Mouse (Mus musculus): ENCODE results near the gene Samd4. TPM values are rescaled to one million over a fixed set of nuclear protein-coding genes. Genes with fewer than 3 reads are reported as not detected.

Samd4 gene
- polyA plus RNA-seq, 1 experiment from 2014 or later, result 17.9 TPM

- peaks cover 64% of the 10 kb centered on the region for H3K4me1 ChIP-seq (replicated peaks)
- ATAC-seq (ENCODE audit: insufficient number of reproducible peaks, low FRiP score), result peak; percentile 63
- H3K36me3 ChIP-seq, result peaks cover 26% of the 10 kb centered on the region
- no peaks in the 10 kb centered on the region for H3K9me3 ChIP-seq (replicated peaks)
- peak overlapping the region; percentile 66 for H3K4me2 ChIP-seq
- H3K27me3 ChIP-seq (replicated peaks), result no peaks in the 10 kb centered on the region
- H3K4me3 ChIP-seq, result peak overlapping the region; percentile 25; the same call in 1 of the 2 replicates
- peak overlapping the region; percentile 90 for H3K27ac ChIP-seq (ENCODE audit: poor library complexity, severe bottlenecking)
- peak overlapping the region; percentile 69 for H3K9ac ChIP-seq
- WGBS, result 3% methylated on average over 16 of the region's 16 CpGs
Observed at GRCm38 (mm10) chr14:47086743-47087142, 204.1 kb downstream of the Samd4 start.

GRCm38 (mm10) chr14:47087182-47087581, 204.5 kb downstream of the Samd4 start:
- ATAC-seq (ENCODE audit: insufficient number of reproducible peaks, low FRiP score), result 0 out of 2 replicates have a peak, but pooled peaks have one; percentile 31
- WGBS, result 27% methylated on average over 5 of the region's 5 CpGs
- Histone ChIP-seq H3K9me3 (replicated peaks) (no peaks in the 10 kb centered on the region), H3K27me3 (replicated peaks) (no peaks in the 10 kb centered on the region), H3K4me2 (peak overlapping the region; percentile 66), H3K9ac (peak overlapping the region; percentile 69), H3K27ac (ENCODE audit: poor library complexity, severe bottlenecking) (peak overlapping the region; percentile 90), H3K4me1 (replicated peaks) (peaks cover 64% of the 10 kb centered on the region), H3K36me3 (peaks cover 28% of the 10 kb centered on the region), H3K4me3 (no peak overlapping the region)

GRCm38 (mm10) chr14:47087669-47088250, 205.1 kb downstream of the Samd4 start:
- H3K27me3 ChIP-seq (replicated peaks), result no peaks in the 10 kb centered on the region
- H3K4me3 ChIP-seq, result no peak overlapping the region
- peak overlapping the region; percentile 37 for H3K9ac ChIP-seq
- WGBS, result 53% methylated on average over 12 of the region's 12 CpGs
- H3K4me2 ChIP-seq, result no peak overlapping the region
- peaks cover 63% of the 10 kb centered on the region for H3K4me1 ChIP-seq (replicated peaks)
- peak overlapping the region; percentile 90 for H3K27ac ChIP-seq (ENCODE audit: poor library complexity, severe bottlenecking)
- ATAC-seq (ENCODE audit: insufficient number of reproducible peaks, low FRiP score), result no peak
- H3K9me3 ChIP-seq (replicated peaks), result no peaks in the 10 kb centered on the region
- peaks cover 32% of the 10 kb centered on the region for H3K36me3 ChIP-seq

- Histone ChIP-seq H3K9me3 (replicated peaks) (no peaks in the 10 kb centered on the region), H3K27ac (ENCODE audit: poor library complexity, severe bottlenecking) (peak overlapping the region; percentile 90), H3K27me3 (replicated peaks) (no peaks in the 10 kb centered on the region), H3K4me2 (no peak overlapping the region), H3K9ac (peak overlapping the region; percentile 37), H3K4me1 (replicated peaks) (peaks cover 57% of the 10 kb centered on the region), H3K36me3 (peaks cover 38% of the 10 kb centered on the region), H3K4me3 (no peak overlapping the region)
- 6% methylated on average over 1 of the region's 1 CpGs for WGBS
- ATAC-seq (ENCODE audit: insufficient number of reproducible peaks, low FRiP score), result no peak
Observed at GRCm38 (mm10) chr14:47088339-47088738, 205.7 kb downstream of the Samd4 start.

GRCm38 (mm10) chr14:47089153-47089552, 206.5 kb downstream of the Samd4 start:
- peak overlapping the region; percentile 27; the same call in 1 of the 2 replicates for H3K9ac ChIP-seq
- no peaks in the 10 kb centered on the region for H3K9me3 ChIP-seq (replicated peaks)
- 0 out of 2 replicates have a peak overlapping the region, but pooled peaks have one; percentile 16 for H3K4me2 ChIP-seq
- H3K27me3 ChIP-seq (replicated peaks), result no peaks in the 10 kb centered on the region
- H3K36me3 ChIP-seq, result peaks cover 40% of the 10 kb centered on the region
- H3K4me3 ChIP-seq, result no peak overlapping the region
- 33% methylated on average over 6 of the region's 6 CpGs for WGBS
- H3K4me1 ChIP-seq (replicated peaks), result peaks cover 51% of the 10 kb centered on the region
- ATAC-seq (ENCODE audit: insufficient number of reproducible peaks, low FRiP score), result no peak
- peak overlapping the region; percentile 90 for H3K27ac ChIP-seq (ENCODE audit: poor library complexity, severe bottlenecking)

GRCm38 (mm10) chr14:47091908-47092307, 209.3 kb downstream of the Samd4 start:
- H3K27ac ChIP-seq (ENCODE audit: poor library complexity, severe bottlenecking), result no peak overlapping the region
- WGBS, result 84% methylated on average over 6 of the region's 6 CpGs

GRCm38 (mm10) chr14:47093355-47093792, 210.7 kb downstream of the Samd4 start:
- Histone ChIP-seq H3K9ac (no peak overlapping the region), H3K4me3 (no peak overlapping the region), H3K4me2 (no peak overlapping the region), H3K9me3 (replicated peaks) (no peaks in the 10 kb centered on the region), H3K27me3 (replicated peaks) (no peaks in the 10 kb centered on the region), H3K27ac (ENCODE audit: poor library complexity, severe bottlenecking) (no peak overlapping the region), H3K4me1 (replicated peaks) (peaks cover 41% of the 10 kb centered on the region), H3K36me3 (peaks cover 57% of the 10 kb centered on the region)
- no peak for ATAC-seq (ENCODE audit: insufficient number of reproducible peaks, low FRiP score)
- 65% methylated on average over 16 of the region's 16 CpGs for WGBS

More at GRCm38 (mm10) chr14:47091908-47092307, 209.3 kb downstream of the Samd4 start:
- H3K4me3 ChIP-seq, result no peak overlapping the region
- H3K9me3 ChIP-seq (replicated peaks), result no peaks in the 10 kb centered on the region
- no peak for ATAC-seq (ENCODE audit: insufficient number of reproducible peaks, low FRiP score)
- no peak overlapping the region for H3K4me2 ChIP-seq
- H3K4me1 ChIP-seq (replicated peaks), result peaks cover 50% of the 10 kb centered on the region
- peaks cover 46% of the 10 kb centered on the region for H3K36me3 ChIP-seq
- H3K27me3 ChIP-seq (replicated peaks), result no peaks in the 10 kb centered on the region
- H3K9ac ChIP-seq, result no peak overlapping the region

- H3K36me3 ChIP-seq, result peaks cover 65% of the 10 kb centered on the region
- no peak overlapping the region for H3K4me3 ChIP-seq
Observed at GRCm38 (mm10) chr14:47095036-47095435, 212.4 kb downstream of the Samd4 start.

GRCm38 (mm10) chr14:47096357-47096756, 213.7 kb downstream of the Samd4 start:
- H3K4me3 ChIP-seq, result no peak overlapping the region
- H3K27ac ChIP-seq (ENCODE audit: poor library complexity, severe bottlenecking), result peak overlapping the region; percentile 56
- ATAC-seq (ENCODE audit: insufficient number of reproducible peaks, low FRiP score), result no peak
- no peaks in the 10 kb centered on the region for H3K27me3 ChIP-seq (replicated peaks)
- no peaks in the 10 kb centered on the region for H3K9me3 ChIP-seq (replicated peaks)
- H3K4me1 ChIP-seq (replicated peaks), result peaks cover 22% of the 10 kb centered on the region
- no peak overlapping the region for H3K4me2 ChIP-seq
- H3K9ac ChIP-seq, result no peak overlapping the region
- WGBS, result 49% methylated on average over 5 of the region's 5 CpGs
- peaks cover 64% of the 10 kb centered on the region for H3K36me3 ChIP-seq

More at GRCm38 (mm10) chr14:47095036-47095435, 212.4 kb downstream of the Samd4 start:
- WGBS, result 87% methylated on average over 3 of the region's 3 CpGs
- no peak overlapping the region for H3K27ac ChIP-seq (ENCODE audit: poor library complexity, severe bottlenecking)
- ATAC-seq (ENCODE audit: insufficient number of reproducible peaks, low FRiP score), result no peak
- peaks cover 24% of the 10 kb centered on the region for H3K4me1 ChIP-seq (replicated peaks)
- H3K9me3 ChIP-seq (replicated peaks), result no peaks in the 10 kb centered on the region
- no peak overlapping the region for H3K9ac ChIP-seq
- H3K4me2 ChIP-seq, result no peak overlapping the region
- no peaks in the 10 kb centered on the region for H3K27me3 ChIP-seq (replicated peaks)

- WGBS, result 48% methylated on average over 19 of the region's 19 CpGs
- H3K4me2 ChIP-seq, result no peak overlapping the region
- no peaks in the 10 kb centered on the region for H3K9me3 ChIP-seq (replicated peaks)
- no peak overlapping the region for H3K27ac ChIP-seq (ENCODE audit: poor library complexity, severe bottlenecking)
- H3K4me1 ChIP-seq (replicated peaks), result peaks cover 7% of the 10 kb centered on the region
- H3K36me3 ChIP-seq, result peaks cover 44% of the 10 kb centered on the region
- ATAC-seq (ENCODE audit: insufficient number of reproducible peaks, low FRiP score), result no peak
- no peak overlapping the region for H3K4me3 ChIP-seq
- H3K27me3 ChIP-seq (replicated peaks), result no peaks in the 10 kb centered on the region
- H3K9ac ChIP-seq, result no peak overlapping the region
Observed at GRCm38 (mm10) chr14:47104246-47105173, 221.9 kb downstream of the Samd4 start.

- Histone ChIP-seq H3K4me3 (no peak overlapping the region), H3K27me3 (replicated peaks) (no peaks in the 10 kb centered on the region), H3K4me2 (no peak overlapping the region), H3K36me3 (peaks cover 38% of the 10 kb centered on the region), H3K9ac (no peak overlapping the region), H3K9me3 (replicated peaks) (no peaks in the 10 kb centered on the region), H3K27ac (ENCODE audit: poor library complexity, severe bottlenecking) (no peak overlapping the region), H3K4me1 (replicated peaks) (peaks cover 7% of the 10 kb centered on the region)
- WGBS, result 84% methylated on average over 3 of the region's 3 CpGs
- ATAC-seq (ENCODE audit: insufficient number of reproducible peaks, low FRiP score), result no peak
Observed at GRCm38 (mm10) chr14:47105174-47105557, 222.5 kb downstream of the Samd4 start.

Measured in heart, embryonic 12.5 days (tissue).